In the genomic region with DNA sequence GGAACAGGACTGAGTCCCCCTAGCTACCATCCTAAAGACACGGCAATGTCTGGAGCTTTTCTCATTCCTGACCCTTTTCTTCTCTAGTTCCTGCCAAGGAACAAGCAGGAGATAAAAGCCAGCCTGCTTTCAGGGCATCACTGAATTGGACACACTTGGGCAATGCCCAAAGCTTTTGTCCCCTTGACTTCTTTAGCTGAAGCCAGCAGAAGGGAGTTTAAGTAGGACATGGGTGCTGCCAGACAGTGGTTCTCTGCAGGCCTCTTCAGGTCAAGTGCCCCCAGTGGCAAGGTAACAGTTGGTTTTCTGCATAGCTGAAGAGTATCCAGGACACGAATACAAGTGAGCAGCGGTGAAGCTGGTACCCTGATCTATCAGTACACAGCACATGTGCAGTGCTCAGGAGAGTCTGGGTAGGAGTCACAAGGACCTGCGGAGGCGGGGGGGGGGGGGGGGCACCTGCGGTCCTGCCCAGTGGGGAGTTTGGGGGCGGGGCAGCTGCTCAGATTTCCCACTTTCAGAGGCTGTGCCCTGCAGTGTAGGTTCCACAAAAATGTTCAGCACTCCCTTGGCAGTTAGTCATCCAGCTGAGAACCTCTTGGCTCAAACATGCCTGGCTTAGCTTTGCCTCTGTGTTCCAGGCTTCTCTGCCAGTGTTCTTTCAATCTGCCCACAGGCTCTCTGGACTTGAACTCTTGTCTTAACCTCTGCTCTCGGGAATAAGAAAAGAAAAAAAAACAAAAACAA, we compare ENCODE assay signal across 16 mouse cellular contexts. TPM values are rescaled to one million over a fixed set of nuclear protein-coding genes. Genes with fewer than 3 reads are reported as not detected.
A peak's percentile ranks its signal among the peaks of the same experiment; 100 is the strongest.
DNase-seq lines count a peak whose midpoint lies in the region; ATAC-seq and TF ChIP-seq lines count a peak whose summit lies in the region.
"Had no signal": no experiment of that assay in that cellular context is flagged by ENCODE, and none has a peak within 500 bp of the region (broad histone marks: within the 10 kb centered on the region; RNA-seq: fewer than 3 reads in every experiment).

No protein-coding gene starts in this region.

- POLR2A ChIA-PET in Patski (lab: Charles Lee) = no interaction called here

- no peak for ATAC-seq in liver, embryonic 12.5 days
- ATAC-seq in Patski = no peak
- peak; percentile 90 for ATAC-seq in lung, postnatal 0 days
- ATAC-seq: CD4-positive, CD25-positive, alpha-beta regulatory T cell, adult 4 months had no signal

- H3K9me3 ChIP-seq in liver, embryonic 12.5 days (replicated peaks) = no peaks in the 10 kb centered on the region
- no peaks in the 10 kb centered on the region for H3K9me3 ChIP-seq in lung, postnatal 0 days (ENCODE audit: low read length)

- H3K4me1 ChIP-seq in liver, adult 2 months (ENCODE audit: control insufficient read depth, insufficient read depth, low read length) = peaks cover 10% of the 10 kb centered on the region
- no peaks in the 10 kb centered on the region for H3K4me1 ChIP-seq in liver, embryonic 12.5 days
- no peaks in the 10 kb centered on the region for H3K4me1 ChIP-seq in lung, postnatal 0 days (ENCODE audit: insufficient read depth, low read depth, low read length)

- H3K9ac ChIP-seq in liver, adult 2 months (ENCODE audit: low read depth, low read length) = no peak overlapping the region
- H3K9ac ChIP-seq in liver, embryonic 12.5 days = no peak overlapping the region
- no peak overlapping the region for H3K9ac ChIP-seq in lung, postnatal 0 days (replicated peaks; ENCODE audit: low read depth)

- no peak overlapping the region for H3K27ac ChIP-seq in liver, adult 2 months (replicated peaks; ENCODE audit: insufficient read depth, low read depth, low read length)
- no peak overlapping the region for H3K27ac ChIP-seq in liver, embryonic 12.5 days
- no peak overlapping the region for H3K27ac ChIP-seq in lung, postnatal 0 days (ENCODE audit: low read length)
- H3K27ac ChIP-seq: kidney, postnatal 0 days had no signal

- no peaks in the 10 kb centered on the region for H3K79me2 ChIP-seq in liver, adult 2 months (ENCODE audit: control insufficient read depth, insufficient read depth, low read length)

- no peak overlapping the region for H3K4me2 ChIP-seq in liver, embryonic 12.5 days
- H3K4me2 ChIP-seq in lung, postnatal 0 days (replicated peaks; ENCODE audit: low read depth, low read length) = no peak overlapping the region
- H3K4me2 ChIP-seq: liver, embryonic 11.5 days had no signal

- no peak for TF ChIP-seq CTCF in liver, adult 2 months (IDR thresholded peaks at IDR 0.05; ENCODE audit: low read depth, low read length)
- TF ChIP-seq CTCF in Patski (IDR thresholded peaks at IDR 0.05) = peak; percentile 8
- no peak for TF ChIP-seq CTCF in lung, postnatal 0 days (IDR thresholded peaks at IDR 0.05)

- no peaks in the 10 kb centered on the region for H3K27me3 ChIP-seq in liver, adult 2 months (ENCODE audit: control insufficient read depth, insufficient read depth, low read length)
- H3K27me3 ChIP-seq in liver, embryonic 12.5 days (replicated peaks) = no peaks in the 10 kb centered on the region
- H3K27me3 ChIP-seq in Patski = no peaks in the 10 kb centered on the region
- no peaks in the 10 kb centered on the region for H3K27me3 ChIP-seq in lung, postnatal 0 days (replicated peaks; ENCODE audit: insufficient read depth, low read length)

- in situ Hi-C loops in Patski (cut with MboI; ENCODE audit: low pct_unique_long_range_greater_than_20kb) = no loop called here

- H3K4me3 ChIP-seq in liver, adult 2 months (ENCODE audit: insufficient read depth, low read depth, low read length) = no peak overlapping the region
- no peak overlapping the region for H3K4me3 ChIP-seq in liver, embryonic 12.5 days
- no peak overlapping the region for H3K4me3 ChIP-seq in lung, postnatal 0 days (ENCODE audit: low read depth, low read length)

- TF ChIP-seq POLR2A in liver, adult 2 months (IDR thresholded peaks at IDR 0.05; ENCODE audit: extremely low read depth, insufficient read depth, low read length) = no peak

- CTCF ChIA-PET in Patski (lab: Charles Lee) = interaction anchor here (0.7 to 1.1 kb wide), 4 partner anchors 13 to 218 kb away, joined by 3 read pairs; no protein-coding TSS in a partner anchor

- 70% methylated on average over 8 of the region's 8 CpGs for WGBS in liver, adult 2 months
- 53% methylated on average over 5 of the region's 8 CpGs for WGBS in liver, embryonic 12.5 days (ENCODE audit: insufficient replicate concordance)
- WGBS in lung, postnatal 0 days = 34% methylated on average over 7 of the region's 8 CpGs

- no peaks in the 10 kb centered on the region for H3K36me3 ChIP-seq in liver, adult 2 months (ENCODE audit: control insufficient read depth, insufficient read depth, low read length)
- no peaks in the 10 kb centered on the region for H3K36me3 ChIP-seq in liver, embryonic 12.5 days
- H3K36me3 ChIP-seq in lung, postnatal 0 days (ENCODE audit: insufficient read depth, low read length) = no peaks in the 10 kb centered on the region

- peak; percentile 24 to 47 for DNase-seq in heart, adult 18-20 months
- no peak for DNase-seq in heart, postnatal 4 days
- DNase-seq in liver, adult 2 months (ENCODE audit: extremely low read depth, low read depth, low spot score) = peak; percentile 19
- DNase-seq in Patski (ENCODE audit: low read depth, low spot score) = no peak
- DNase-seq in lung, postnatal 0 days (ENCODE audit: low spot score) = peak; percentile 69
- DNase-seq in embryo, embryonic 9.5 days (ENCODE audit: extremely low spot score) = no peak
- DNase-seq: layer of hippocampus, adult 9-11 months; right cerebral cortex, postnatal 14 days; thymus, adult 18-20 months had no signal

- TF ChIP-seq EP300 in lung, postnatal 0 days (IDR thresholded peaks at IDR 0.05) = no peak

RNA-seq across cellular contexts. Expression of a gene that starts 20.7 kb away (rescaled TPM):
- not detected for total RNA-seq in heart, adult 18-20 months (2021)
- under 1 TPM; 0.48 to 0.52 TPM for total RNA-seq in heart, postnatal 4 days (2021)
- 0.07 TPM in 1 of 2 replicates, not detected in the other for total RNA-seq in liver, adult 2 months (2014; rRNA removed)
- 0.04 TPM in 1 of 2 replicates, not detected in the other for polyA plus RNA-seq in liver, adult 2 months (2012; rRNA removed)
- polyA plus RNA-seq in liver, embryonic 12.5 days (2016; fragmentation: Nextera tagmentation; extraction: Ambion mirVana) = 0.18 TPM in 1 of 2 replicates, not detected in the other
- 0.05 TPM for polyA plus RNA-seq in Patski (2021)
- polyA plus RNA-seq in lung, postnatal 0 days (2015; fragmentation: Nextera tagmentation; extraction: Ambion mirVana) = not detected in 2 replicates
- total RNA-seq: heart, adult 8-10 months; hematopoietic stem cell, adult 5-6 weeks; megakaryocyte, adult 5-6 weeks had no signal
- polyA plus RNA-seq: CD4-positive, CD25-positive, alpha-beta regulatory T cell, adult 4 months had no signal

Comparison
In these comparisons a context has a peak if more than half of its experiments do, and no peak if none do; other contexts are left out.
1. DNase-seq: peak in heart, adult 18-20 months (2 of 2), liver, adult 2 months (single experiment) and lung, postnatal 0 days (single experiment); none in heart, postnatal 4 days (single experiment), Patski (single experiment) and embryo, embryonic 9.5 days (single experiment).